Mouse (Mus musculus) liver, embryonic 11.5 days (tissue): Measurements from ENCODE around the gene Rpgrip1l. TPM values are rescaled to one million over a fixed set of nuclear protein-coding genes. Genes with fewer than 3 reads are reported as not detected.

Experiments
- ATAC-seq: fragments of 200-750 bp; cut with Nextera tagmentation; replicated peaks from 2 replicates; pipeline ENCODE4 v1.8.0; 2017; ENCODE audit warnings: moderate number of reproducible peaks, mild to moderate bottlenecking, moderate TSS enrichment, moderate library complexity; ENCODE audit not compliant: low FRiP score
- DNase-seq: peaks from one replicate; pipeline ENCODE4 v3.0.0-alpha.2; 2017; ENCODE audit warnings: low spot score
- H3K27ac ChIP-seq: fragments of 300-500 bp; sonication (generic); 2 replicates; pipeline ENCODE4 v1.5.1; 2014; ENCODE audit warnings: mild to moderate bottlenecking, low read depth, low read length, control low read depth
- H3K27me3 ChIP-seq: fragments of 300-500 bp; sonication (generic); replicated peaks from 2 replicates; pipeline ENCODE4 v1.6.1; 2014; ENCODE audit warnings: low read length, mixed read lengths; ENCODE audit not compliant: control insufficient read depth, insufficient read depth
- H3K36me3 ChIP-seq: fragments of 300-500 bp; sonication (generic); 2 replicates; pipeline ENCODE4 v1.6.1; 2014; ENCODE audit warnings: mild to moderate bottlenecking, low read length, moderate library complexity, mixed read lengths; ENCODE audit not compliant: control insufficient read depth, insufficient read depth
- H3K4me1 ChIP-seq: fragments of 300-500 bp; sonication (generic); replicated peaks from 2 replicates; pipeline ENCODE4 v1.6.1; 2014; ENCODE audit warnings: low read length, mixed read lengths; ENCODE audit not compliant: control insufficient read depth, insufficient read depth
- H3K4me2 ChIP-seq: fragments of 300-500 bp; sonication (generic); 2 replicates; pipeline ENCODE4 v1.6.1; 2014; ENCODE audit warnings: mild to moderate bottlenecking, control low read depth, moderate library complexity
- H3K4me3 ChIP-seq: fragments of 300-500 bp; sonication (generic); 2 replicates; pipeline ENCODE4 v1.5.1; 2014; ENCODE audit warnings: low read depth, low read length, control low read depth
- H3K9ac ChIP-seq: fragments of 300-500 bp; sonication (generic); 2 replicates; pipeline ENCODE4 v1.6.1; 2014; ENCODE audit warnings: low read depth, low read length, control low read depth
- H3K9me3 ChIP-seq: fragments of 300-500 bp; sonication (generic); 2 replicates; pipeline ENCODE4 v1.6.1; 2016; ENCODE audit warnings: low read length, inconsistent platforms, mixed read lengths; ENCODE audit not compliant: control insufficient read depth
- WGBS: fragments of 180-500 bp; shearing (Covaris S2); extraction: QIAGEN DNeasy Blood & Tissue Kit; methylation state at CpG from one replicate; pipeline ENCODE4 v1.1.7; 2014; 5-methylcytosine and 5-hydroxymethylcytosine counted together
- polyA plus RNA-seq: library from polyadenylated mRNA; unstranded; fragments of >200 nt; fragmentation: Nextera tagmentation; extraction: Ambion mirVana; gene quantifications from 2 replicates; pipeline ENCODE4 v1.2.1, GENCODE M21; 2014

Gene Rpgrip1l
- polyA plus RNA-seq, 1 experiment from 2014 or later, result 6.5 TPM

DNA sequence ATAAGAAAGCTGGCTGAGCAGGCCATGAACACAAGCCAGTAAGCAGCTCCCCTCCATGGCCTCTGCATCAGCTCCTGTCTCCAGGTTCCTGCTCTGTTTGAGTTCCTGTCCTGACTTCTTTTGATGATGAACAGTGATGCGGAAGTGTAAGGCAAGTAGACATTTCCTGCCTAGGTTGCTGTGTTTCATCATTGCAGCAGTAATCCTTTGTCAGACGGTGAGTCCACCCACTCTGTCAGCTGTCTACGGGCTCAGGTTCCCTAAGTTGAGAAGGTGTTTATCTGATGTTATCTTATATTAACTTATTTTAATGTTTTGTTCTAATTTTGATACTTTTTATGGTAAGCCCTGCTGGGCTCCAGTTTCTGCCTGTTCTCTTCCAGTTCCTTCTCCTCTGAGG is 13.0 kb upstream of the Rpgrip1l start:
- ATAC-seq (no peak), DNase-seq (no peak)
- H3K36me3 ChIP-seq, result no peaks in the 10 kb centered on the region
- H3K4me2 ChIP-seq, result no peak overlapping the region
- no peak overlapping the region for H3K9ac ChIP-seq
- H3K27ac ChIP-seq, result no peak overlapping the region
- no peak overlapping the region for H3K4me3 ChIP-seq
- H3K4me1 ChIP-seq, result peaks cover 9% of the 10 kb centered on the region
- WGBS, result 61% methylated on average over 3 of the region's 3 CpGs
- no peaks in the 10 kb centered on the region for H3K9me3 ChIP-seq
- H3K27me3 ChIP-seq, result no peaks in the 10 kb centered on the region

DNA sequence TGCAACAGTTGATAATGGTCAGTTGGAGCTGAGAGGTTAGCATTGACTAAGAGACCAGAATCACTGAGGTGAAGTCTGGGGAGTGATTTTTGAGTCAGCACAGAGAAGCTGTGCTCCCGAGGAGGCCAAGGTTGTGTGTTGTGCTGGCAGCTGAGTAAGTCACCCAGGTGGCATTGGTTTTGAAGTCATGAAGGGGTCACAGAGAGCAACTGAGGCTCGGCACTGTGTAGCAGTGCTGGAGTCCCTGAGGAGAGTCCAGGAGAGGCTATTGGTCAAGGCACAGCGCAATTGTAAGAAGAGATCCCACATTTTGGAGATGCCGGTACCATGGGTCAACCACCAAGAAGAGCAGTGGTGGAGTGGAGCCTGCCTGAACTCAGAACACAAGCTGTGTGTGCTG is 11.9 kb upstream of the Rpgrip1l start:
- DNase-seq (no peak), ATAC-seq (no peak; the same call in 1 of the 2 replicates)
- H3K4me2 ChIP-seq, result no peak overlapping the region
- H3K9me3 ChIP-seq, result no peaks in the 10 kb centered on the region
- no peak overlapping the region for H3K27ac ChIP-seq
- no peaks in the 10 kb centered on the region for H3K36me3 ChIP-seq
- H3K27me3 ChIP-seq, result no peaks in the 10 kb centered on the region
- peaks cover 5% of the 10 kb centered on the region for H3K4me1 ChIP-seq
- H3K9ac ChIP-seq, result no peak overlapping the region
- WGBS, result 90% methylated on average over 4 of the region's 4 CpGs
- H3K4me3 ChIP-seq, result no peak overlapping the region

DNA sequence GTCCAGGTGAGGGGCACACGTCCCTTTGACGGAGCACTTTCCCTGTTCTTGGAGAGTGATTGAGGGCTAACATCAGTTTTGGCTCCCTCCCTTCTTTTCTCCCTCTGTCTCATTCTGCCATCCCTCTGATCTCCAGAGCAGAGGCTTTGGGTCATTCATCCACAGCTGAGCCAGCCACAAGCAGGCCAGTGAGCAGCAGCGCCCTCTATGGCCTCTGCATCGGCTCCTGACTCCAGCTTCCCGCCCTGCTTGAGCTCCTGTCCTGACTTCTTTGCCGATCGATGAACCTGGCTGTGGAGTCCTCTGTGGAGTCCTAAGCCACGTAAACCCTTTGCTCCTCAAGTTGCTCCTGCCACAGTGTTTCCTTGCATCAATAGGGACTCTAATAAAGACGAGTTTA is 11.2 kb upstream of the Rpgrip1l start:
- DNase-seq (no peak), ATAC-seq (no peak)
- WGBS, result 65% methylated on average over 9 of the region's 9 CpGs
- Histone ChIP-seq H3K27ac (no peak overlapping the region), H3K4me1 (peaks cover under 1% of the 10 kb centered on the region), H3K9ac (no peak overlapping the region), H3K36me3 (no peaks in the 10 kb centered on the region), H3K27me3 (no peaks in the 10 kb centered on the region), H3K4me3 (no peak overlapping the region), H3K4me2 (no peak overlapping the region), H3K9me3 (no peaks in the 10 kb centered on the region)

DNA sequence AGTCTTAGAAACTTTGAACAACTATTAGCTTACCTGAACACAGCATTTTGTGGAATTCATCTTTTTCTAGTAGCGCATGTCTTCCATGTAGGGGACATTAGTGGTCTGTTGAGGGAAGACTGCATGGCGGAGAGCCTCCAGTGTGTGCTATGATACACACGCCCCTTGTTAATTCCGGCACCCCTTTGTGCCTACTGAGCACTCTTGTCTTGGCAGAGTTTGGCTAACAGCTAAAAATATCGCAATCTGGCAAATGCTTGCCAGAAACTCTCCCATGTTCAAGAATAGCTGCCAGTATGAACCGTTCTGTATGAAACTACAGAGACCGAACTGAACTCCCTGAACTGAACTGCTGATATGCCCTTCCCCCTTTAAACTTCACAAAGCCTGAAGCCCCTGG is 10.4 kb upstream of the Rpgrip1l start:
- no peaks in the 10 kb centered on the region for H3K27me3 ChIP-seq
- no peak overlapping the region for H3K4me3 ChIP-seq
- no peaks in the 10 kb centered on the region; the same call in 1 of the 2 replicates for H3K4me1 ChIP-seq
- ATAC-seq (no peak), DNase-seq (no peak)
- no peak overlapping the region for H3K4me2 ChIP-seq
- no peaks in the 10 kb centered on the region for H3K36me3 ChIP-seq
- H3K27ac ChIP-seq, result no peak overlapping the region
- no peaks in the 10 kb centered on the region for H3K9me3 ChIP-seq
- 92% methylated on average over 7 of the region's 7 CpGs for WGBS
- no peak overlapping the region for H3K9ac ChIP-seq

DNA sequence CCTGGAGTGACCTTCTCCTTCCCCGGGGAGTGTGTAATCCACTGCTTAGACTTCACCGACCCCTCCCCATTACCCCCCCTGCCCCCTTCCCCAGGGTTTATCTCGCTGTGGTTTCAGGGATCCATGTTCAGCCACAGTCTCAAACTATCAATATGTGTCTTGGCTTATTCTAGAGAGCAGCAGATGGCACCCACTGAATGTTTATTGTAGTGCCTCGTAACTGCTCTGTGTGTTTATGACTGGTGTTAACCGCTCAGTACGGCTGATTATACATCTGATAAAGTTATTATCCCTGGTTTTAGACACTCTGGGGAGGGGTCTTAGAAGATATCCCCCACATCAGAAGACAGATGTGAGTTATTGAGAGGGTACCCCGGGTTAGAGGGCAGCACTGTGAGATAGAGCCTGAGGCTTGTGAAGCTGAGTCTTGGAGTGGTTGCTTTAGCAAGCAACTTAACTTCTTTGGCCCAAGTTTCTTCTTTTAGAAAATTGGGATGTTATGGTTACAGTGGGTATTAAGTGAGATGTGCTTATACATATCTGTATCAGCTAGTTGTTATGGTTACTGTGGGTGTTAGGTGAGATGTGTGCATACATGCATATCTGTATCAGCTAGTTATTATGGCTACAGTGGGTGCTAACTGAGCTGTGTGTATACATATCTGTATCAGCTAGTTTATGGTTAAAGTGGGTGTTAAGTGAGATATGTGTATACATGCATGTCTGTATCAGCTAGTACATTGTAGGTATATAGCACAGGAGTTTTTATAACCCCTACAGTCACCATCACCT is 6.1 kb upstream of the Rpgrip1l start:
- Histone ChIP-seq H3K27ac (no peak overlapping the region), H3K4me3 (no peak overlapping the region), H3K27me3 (no peaks in the 10 kb centered on the region), H3K4me2 (no peak overlapping the region), H3K9me3 (no peaks in the 10 kb centered on the region), H3K36me3 (no peaks in the 10 kb centered on the region), H3K4me1 (peaks cover 4% of the 10 kb centered on the region), H3K9ac (no peak overlapping the region)
- ATAC-seq (no peak), DNase-seq (no peak)
- 71% methylated on average over 7 of the region's 7 CpGs for WGBS

DNA sequence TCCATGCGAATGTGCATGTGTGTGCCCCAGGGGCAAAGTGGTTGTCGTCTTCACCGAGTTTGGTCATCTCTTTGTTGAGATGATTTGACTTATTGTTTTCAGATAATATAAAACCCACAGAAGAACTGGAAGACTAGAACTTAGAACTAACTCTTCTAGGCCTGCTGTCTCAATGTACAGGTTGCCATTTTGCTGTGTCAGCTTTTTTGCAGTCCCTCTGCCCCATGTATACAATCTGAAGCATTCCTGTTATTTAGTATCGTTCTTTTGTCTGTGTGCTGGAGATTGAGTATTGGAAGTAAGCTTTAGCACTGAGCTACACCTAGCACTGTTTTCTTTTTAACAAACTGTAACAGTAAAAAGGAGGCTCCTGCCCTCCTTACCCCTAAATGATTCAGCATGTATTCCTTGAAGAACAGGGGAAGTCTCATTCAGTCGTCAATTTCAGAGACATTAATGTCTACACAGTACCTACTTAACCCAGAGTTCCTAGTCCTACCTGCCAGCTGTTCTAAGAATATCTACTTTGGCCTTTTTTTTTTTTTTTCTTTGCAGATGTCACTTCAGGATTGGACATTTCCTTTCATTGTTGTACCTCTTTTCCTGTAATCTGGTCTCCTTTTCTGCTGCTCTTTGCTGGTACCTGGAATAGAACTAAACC is 4.6 kb upstream of the Rpgrip1l start:
- DNase-seq (no peak), ATAC-seq (no peak)
- Histone ChIP-seq H3K4me3 (no peak overlapping the region), H3K36me3 (no peaks in the 10 kb centered on the region), H3K27me3 (no peaks in the 10 kb centered on the region), H3K4me2 (no peak overlapping the region), H3K9ac (no peak overlapping the region), H3K9me3 (no peaks in the 10 kb centered on the region), H3K27ac (no peak overlapping the region), H3K4me1 (peaks cover 5% of the 10 kb centered on the region)
- WGBS, result 88% methylated on average over 5 of the region's 5 CpGs

DNA sequence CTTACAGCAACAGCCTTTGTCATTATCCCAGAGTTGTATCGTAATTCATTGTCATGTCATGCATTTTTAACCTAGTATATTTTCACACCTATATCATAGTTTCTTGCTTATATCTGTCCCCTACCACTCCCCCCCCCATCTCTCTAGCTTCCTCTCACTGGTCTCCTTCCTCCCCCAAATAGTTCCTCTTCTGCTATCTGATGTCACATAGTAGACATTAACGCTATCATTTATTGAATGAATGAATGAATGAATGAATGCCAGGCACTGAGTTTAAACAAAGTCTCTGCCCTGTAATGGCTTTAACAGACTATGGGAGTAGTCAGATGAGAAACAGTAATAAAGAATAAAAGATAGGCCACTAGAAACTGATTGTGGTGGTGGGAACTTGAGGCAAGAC is 720 bp downstream of the Rpgrip1l start:
- no peak for DNase-seq
- peaks cover 10% of the 10 kb centered on the region for H3K4me1 ChIP-seq
- no peaks in the 10 kb centered on the region for H3K9me3 ChIP-seq
- 60% methylated on average over 2 of the region's 2 CpGs for WGBS
- H3K4me3 ChIP-seq, result peak overlapping the region; percentile 80
- peak overlapping the region; percentile 6; the same call in 1 of the 2 replicates for H3K9ac ChIP-seq
- H3K27ac ChIP-seq, result no peak overlapping the region
- peak overlapping the region; percentile 59 for H3K4me2 ChIP-seq
- ATAC-seq, result no peak
- H3K27me3 ChIP-seq, result no peaks in the 10 kb centered on the region
- no peaks in the 10 kb centered on the region for H3K36me3 ChIP-seq

DNA sequence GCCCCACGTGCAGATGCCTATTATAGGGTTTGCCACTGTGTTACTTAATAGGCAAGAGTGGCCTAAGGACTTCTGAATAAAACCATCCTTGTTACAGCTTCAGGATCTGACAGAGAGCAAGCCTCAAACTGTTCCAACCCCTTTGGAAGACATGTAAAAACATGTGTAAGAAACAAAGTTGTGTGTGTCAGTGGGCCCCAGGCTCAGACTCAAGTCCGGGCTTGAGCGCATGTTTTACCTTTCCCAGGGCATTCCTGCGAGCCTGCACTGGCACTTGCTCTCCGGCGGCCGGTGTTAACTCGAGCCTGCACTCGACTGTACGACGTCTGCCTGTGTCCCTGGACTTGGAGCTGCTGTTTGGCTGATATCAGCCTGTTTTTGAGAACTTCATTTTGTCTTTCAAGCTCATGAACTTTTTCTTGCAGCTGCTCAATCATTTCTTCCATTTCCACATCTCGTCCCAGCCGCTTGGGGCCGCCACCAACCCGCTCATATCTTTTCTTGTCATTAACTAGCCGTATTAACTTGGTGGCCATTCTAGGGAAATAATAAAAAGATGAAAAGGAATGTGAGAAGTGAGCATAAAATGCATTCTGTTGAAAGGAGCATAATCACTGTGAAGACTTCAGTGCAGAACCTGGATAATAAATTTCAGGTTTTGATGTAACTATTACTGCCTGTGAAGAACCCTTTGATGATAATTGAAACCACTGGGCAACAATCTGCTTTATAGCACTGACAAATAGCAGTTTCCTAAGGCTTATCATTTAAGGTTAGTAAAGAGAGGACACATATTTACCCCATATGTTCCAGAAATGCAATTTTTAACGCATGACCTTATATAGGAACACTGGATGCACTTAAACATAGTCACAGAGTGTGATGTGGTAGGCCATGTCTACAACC is 8.3 kb downstream of the Rpgrip1l start:
- 78% methylated on average over 17 of the region's 17 CpGs for WGBS
- no peak for DNase-seq
- H3K4me1 ChIP-seq, result no peaks in the 10 kb centered on the region

More for the DNA sequence above, 8.3 kb downstream of the Rpgrip1l start:
- Histone ChIP-seq H3K4me3 (no peak overlapping the region), H3K27ac (no peak overlapping the region), H3K27me3 (no peaks in the 10 kb centered on the region), H3K4me2 (no peak overlapping the region), H3K9ac (no peak overlapping the region), H3K36me3 (no peaks in the 10 kb centered on the region; the same call in 1 of the 2 replicates), H3K9me3 (no peaks in the 10 kb centered on the region)
- ATAC-seq, result no peak
